Mouse (Mus musculus) neutrophil, adult 5-6 weeks (primary cell): ENCODE measurements at regions not wholly inside any gene's neighbourhood (a gene's known extent, or its start where the extent isn't known, plus 50 kb on each side); places are given as distances from the start of the nearest gene placed in this dataset.
A peak's percentile ranks its signal among the peaks of the same experiment; 100 is the strongest.

Experiments
- ATAC-seq: fragments of 151-379, 151-347 bp; 2 replicates; pipeline ENCODE4 v1.8.0; 2017; ENCODE audit warnings: mild to moderate bottlenecking, moderate TSS enrichment; ENCODE audit not compliant: insufficient number of reproducible peaks, poor library complexity, low FRiP score, severe bottlenecking; ENCODE audit errors: extremely low read depth

DNA sequence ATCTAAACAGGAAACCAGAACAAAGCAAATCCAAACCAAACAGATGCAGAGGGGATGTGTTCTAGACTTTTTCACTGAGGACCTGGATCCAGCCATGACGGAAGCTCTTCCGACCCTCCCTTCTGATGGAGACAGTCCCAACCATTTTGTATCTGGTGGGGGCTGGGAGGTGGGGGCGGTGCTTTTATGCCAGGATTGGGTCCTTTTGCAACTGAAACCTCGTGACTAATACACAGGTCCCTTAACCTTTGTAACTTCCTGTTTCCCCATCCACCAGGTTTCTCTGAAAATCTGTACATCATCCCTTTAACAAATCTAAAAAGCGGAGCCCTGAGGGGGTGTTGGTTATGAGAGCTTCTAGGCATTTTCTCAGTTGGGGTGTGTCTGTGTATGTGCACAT lies 130.9 kb downstream of the 2410131K14Rik start:
- ATAC-seq: peak; percentile 18

DNA sequence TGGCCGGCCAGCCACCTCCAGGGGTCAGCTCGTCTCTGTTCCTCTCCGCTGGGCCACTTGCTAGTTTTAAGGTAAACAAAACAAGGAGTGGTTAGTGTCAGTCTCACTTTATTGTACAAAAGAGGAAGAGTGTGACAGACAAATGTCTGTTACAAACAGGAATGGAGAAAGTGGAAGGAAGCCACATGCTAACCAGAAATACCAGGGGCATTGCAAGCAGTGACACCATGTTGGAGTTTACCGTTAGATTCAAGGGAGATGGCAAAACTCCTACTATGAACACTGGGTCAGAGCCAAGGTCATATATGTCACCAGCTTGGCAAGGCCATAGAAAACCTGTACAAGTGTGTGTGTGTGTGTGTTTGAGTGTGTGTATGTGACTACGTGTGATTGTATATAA lies 131.5 kb downstream of the 2410131K14Rik start:
- ATAC-seq: peak; percentile 21; the same call in 1 of the 2 replicates

DNA sequence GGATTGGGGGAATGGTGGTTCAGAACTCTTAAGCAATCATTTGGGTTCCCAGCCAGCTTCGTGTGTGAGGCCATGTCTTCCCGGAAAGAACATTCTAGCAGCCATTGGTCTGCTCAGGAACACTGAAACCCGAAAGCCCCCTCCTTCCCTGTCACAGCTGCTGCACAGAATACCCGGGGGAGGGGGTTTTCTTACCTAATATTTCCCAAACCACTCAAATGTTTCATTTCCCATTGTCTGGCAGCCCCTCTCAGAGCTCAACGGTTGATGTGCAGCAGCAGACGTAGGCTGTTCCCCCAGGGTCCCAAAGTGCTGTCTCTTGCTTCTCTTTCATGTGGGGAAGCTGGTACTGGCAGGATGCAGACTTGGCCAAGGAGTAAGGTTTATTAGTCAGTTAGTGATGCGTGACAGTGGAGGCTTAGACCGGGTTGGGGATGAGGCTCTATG lies 132.4 kb downstream of the 2410131K14Rik start:
- no peak for ATAC-seq

DNA sequence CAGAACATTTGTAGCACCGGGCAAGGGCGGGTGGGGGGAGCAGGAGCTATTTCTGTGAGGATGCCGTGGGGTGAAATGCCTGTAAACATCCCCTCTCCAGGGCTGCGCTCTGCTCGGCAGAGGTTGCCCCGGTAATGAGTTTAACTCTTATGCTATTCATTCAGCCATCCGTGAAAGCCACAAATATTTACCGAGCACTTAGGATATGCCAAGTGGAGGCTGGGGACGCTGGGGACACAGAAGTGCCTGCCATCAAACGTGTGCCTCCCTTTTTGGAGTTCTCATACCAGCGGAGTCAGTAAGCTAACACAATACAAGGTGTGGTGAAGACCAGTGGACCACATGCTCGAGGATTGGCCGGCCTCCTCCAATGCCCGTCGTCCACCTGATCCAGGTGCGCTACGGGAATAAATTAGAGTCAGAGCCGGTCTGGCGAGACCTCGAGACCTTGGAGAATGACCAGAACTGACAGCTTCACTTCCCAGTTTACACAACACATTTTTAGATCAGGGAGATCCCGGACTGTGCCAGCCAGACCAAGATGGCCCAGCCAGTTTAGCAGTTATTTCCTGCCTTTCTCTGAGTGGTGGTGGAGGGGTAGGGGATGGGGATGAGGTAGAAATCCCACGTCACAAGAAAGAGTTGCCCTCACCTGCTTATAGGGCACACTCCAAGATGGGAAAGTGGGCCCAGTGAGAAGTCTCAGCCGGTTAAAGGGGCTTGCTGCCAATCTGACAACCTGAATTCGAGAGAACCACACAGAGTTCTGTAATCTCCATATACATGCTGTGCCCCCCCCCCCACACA lies 134.4 kb downstream of the 2410131K14Rik start:
- ATAC-seq: no peak

DNA sequence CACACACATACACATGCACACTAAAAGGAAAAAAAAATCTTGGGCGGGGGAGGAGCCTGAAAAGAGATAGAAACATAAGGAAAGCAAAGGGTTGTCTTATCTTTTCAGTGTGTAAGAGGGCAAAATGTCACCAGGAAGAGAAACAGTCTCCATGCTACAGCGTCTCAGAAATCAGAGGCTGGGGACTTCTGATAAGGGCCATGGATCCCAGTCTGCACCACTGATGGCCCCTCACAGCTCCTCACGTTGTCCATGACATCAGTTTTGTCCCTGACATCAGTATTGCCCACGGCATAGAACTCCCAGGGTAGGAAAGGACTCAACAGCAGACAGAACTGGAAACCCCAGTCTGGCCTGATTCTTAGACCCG lies 135.0 kb downstream of the 2410131K14Rik start:
- ATAC-seq: no peak

DNA sequence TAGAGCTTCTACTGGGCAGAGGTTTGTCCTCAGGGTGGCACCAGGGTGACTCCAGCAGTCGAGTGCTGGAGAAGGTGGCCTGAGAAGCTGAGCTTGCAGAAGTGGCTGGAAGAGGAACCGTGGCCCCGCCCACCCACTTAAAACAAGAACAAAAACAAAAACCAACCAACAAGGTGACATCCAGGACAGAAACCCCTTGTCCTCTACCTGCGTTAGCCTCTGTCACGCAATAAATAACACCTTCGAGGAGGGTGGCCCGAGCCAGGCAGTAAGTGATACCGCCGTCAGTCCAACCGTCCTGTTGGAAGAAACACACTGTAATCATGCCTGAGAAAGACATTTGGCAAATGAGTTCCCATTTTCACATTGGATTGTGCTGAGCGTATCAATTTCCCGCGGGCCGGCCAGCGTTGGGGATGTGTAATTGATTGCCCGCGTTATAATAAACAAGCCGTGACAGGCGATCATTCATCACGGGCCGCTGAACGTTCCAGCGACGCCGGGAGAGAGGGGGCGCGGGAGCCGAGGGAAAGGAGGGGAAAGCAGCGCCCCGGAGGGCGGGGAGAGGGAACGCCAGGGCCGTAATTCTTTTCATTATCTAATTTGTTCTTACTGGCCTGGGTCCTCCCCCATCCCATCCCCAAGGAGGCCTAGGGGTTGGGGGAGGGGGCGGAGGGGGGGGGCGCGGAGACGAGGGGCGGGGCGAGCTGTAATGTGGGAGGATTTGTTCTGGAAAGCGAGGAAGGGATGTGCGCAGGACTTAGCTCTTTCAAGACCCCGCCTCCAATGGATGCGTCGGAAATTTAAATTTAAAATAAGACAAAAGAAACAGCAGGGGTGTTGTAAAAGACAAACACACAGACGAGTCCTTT lies 135.6 kb downstream of the 2410131K14Rik start:
- ATAC-seq: peak; percentile 50

DNA sequence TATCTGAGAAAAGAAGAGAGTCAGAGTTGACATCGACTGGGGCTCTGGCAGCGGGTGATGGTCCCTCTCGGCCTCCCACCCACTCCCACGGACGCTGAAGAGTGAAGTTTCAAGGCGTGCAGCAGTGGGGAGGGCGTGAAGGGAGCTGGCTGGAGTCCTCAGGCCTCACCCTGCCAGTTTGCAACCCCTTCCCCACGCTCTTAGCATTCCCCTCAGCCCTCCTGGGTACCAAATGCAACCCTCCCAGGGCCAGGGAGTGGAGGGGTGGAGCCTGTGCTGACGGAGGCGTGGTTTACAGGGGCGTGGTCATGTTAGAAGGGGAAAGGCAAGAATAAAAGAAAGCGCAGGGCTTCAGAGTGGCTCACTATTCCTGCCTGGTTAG lies 136.3 kb downstream of the 2410131K14Rik start:
- peak; percentile 66 for ATAC-seq

DNA sequence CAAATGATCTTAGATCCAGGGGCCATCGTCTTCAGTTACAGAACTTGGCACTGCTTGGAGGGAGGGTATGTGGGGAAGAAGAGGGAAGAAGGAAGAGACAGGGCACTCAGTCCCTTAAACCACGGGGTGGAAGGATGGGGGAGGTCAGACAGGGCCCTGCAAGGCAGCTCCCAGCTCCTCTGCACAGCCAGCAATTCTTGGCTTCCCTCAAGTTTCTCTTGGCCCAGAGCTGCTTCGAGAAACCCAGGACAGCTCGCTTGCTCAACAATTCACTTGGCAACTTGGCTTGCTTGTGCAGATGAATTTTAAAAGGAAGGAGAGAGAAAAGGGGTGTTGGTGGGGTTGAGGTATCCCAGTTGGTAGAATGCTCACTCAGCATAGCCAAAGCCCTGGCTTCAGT lies 141.1 kb downstream of the 2410131K14Rik start:
- ATAC-seq: no peak

DNA sequence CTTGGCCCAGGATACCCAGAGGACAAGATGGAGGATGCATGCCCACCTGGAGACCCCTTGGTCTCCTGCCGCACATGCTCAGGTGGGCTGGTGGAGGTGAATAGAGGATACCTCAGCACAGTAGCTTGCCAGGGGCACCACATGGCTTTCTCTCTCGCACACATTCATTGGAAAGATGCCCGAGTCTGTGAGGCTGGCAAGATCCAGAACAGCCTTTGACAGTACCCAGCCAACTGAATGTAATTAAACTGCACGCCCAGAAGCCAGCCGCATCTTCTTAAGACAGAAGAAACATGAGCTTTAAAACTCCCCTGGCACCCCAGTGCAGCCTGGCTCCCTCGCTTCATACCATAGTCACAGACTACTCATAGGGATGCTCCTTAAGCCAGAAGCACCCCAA lies 143.4 kb downstream of the 2410131K14Rik start:
- no peak for ATAC-seq

DNA sequence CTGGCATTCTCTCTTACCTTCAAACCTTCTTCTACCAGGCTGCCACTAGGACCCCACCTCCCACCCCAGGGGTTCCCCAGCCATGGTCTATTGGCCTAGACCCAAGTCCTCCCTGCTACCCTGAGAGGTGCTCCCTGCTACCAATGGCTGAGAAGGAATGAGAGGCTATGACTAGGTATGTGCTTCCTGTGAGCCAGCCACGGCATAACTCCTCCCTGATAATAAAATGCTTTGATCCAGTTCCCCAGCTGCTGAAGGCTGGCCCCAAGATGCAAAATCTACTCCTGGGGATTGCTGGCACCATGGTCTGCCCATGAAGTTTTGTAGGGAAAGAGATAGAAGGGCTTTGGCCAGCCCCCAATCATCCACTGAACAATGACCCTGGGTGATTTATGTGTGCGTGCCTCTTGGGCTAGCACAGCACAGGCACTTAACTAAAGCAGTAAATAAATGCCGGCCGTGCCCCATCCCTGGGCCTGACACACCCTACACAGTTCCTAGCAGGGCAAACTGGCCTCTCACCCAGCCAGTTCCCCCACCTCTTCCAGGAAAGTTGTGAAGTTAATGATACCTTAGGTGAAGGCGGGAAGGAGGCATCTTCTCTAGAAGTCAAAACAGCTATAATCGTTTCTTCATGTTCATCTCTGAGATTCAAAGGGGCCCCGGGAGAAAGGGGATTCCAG lies 145.8 kb downstream of the 2410131K14Rik start:
- no peak for ATAC-seq

DNA sequence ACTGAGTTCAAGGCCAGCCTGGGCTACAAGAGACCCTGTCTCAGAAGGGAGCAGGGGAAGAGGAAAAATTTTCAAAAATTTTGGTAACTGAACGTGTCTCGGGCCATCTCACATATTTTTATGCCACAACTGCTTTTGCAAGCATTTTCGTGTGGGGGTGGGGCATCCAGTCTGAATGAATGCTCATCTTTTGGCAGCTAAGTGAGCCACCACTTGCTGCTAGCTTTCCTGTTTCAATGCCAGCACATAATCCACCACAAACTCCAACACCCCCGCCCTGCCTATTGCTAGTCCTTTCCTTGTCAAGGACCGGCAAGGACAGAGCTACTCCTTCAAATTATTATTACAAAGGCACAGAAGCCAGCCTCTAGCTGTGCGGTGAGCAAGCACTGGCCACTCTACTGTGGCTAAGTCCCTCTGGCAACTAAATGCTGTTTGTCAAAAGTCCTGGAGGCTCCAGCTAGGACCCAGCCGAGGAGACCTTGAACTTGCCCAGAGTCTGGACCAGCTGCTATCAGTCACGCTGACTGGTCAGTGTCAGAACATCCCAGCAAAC lies 148.0 kb downstream of the 2410131K14Rik start:
- no peak for ATAC-seq

DNA sequence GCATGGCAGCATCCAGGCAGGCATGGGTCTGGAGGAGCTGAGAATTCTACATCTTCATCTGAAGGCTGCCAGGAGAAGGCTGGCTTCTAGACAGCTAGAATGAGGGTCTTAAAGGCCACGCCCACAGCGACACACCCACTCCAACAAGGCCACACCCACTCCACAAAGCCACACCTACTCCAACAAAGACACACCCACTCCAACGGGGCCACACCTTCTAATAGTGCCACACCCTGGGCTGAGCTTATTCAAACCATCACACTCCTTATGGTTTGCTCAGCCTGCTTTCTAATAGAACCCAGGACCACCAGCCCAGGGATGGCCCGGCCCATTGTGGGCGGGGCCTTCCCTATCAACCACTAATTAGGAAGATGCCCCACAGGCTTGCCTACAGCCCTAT lies 149.0 kb downstream of the 2410131K14Rik start:
- ATAC-seq: no peak

DNA sequence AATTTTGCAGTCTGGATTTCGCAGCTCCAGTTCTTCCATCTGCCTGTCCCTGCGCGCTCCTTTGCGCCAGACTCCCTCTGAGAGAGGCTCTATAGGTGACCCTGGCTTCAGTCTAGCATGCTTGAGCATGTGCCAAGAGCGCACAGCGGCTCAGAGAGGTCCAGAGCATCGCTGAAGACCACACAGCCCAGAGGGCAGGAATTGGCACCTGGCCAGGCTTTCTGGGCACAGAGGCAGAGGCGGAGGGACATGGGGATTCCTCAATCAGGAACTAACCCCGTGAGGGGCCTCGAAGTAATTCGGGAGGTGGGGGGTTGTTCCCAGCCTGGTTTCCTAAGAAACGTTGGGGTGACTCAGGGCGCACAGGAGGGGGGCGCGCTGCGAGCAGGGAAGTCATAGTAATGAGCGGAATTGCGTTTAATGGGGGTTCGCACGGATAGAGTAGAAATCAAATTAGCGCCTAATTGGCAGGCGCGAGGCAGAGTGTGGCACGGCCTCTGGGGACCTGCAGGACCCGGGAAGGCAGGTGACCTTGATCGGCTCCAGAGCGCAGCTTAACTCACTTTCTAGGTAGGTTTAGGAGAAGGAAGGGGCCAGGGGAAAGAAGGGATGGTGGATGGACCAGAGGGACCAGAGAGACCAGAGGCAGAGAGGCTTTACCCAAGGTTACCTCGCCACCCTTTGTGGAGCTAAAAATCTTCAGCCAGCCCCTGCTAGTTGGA lies 151.1 kb downstream of the 2410131K14Rik start:
- ATAC-seq: no peak

DNA sequence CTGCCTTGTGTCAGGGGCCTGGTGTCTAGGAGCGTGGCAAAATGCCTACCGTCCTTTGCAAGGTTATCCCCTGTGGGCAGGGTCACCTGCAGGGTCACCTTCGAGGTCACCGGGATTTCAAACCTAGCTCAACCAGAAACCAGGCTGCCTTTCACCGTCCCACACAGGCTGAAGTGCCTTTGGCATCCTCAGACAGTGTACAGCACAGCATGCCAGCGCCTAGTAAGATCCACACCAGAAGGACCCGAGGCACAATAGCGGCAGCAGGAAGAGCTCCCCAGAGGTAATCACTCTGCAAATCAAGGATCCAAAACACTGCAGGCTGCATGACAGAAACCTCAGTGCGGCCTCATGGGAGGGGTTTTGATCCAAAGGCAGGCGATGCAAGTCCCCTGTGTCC lies 155.9 kb downstream of the 2410131K14Rik start:
- no peak for ATAC-seq

DNA sequence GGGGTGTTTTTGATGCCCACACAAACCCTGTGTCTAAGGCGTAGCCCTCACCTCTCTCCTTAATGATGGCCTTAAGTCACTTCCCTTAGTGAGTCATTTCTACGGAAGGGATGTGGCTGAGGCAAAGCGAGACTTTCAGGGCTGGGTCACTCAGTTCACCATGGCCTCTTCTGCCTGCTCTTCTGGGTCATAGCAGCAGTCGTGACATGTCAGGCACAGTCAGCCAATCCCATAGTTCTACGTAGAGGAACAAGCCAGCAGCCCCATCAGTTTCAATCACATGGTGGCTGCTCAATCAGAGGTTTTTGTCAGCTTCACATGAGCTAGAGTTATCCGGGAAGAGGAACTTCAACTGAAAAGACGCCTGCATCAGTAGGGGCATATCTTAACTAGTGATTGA lies 156.1 kb upstream of the Med13l start:
- ATAC-seq: peak; percentile 90

DNA sequence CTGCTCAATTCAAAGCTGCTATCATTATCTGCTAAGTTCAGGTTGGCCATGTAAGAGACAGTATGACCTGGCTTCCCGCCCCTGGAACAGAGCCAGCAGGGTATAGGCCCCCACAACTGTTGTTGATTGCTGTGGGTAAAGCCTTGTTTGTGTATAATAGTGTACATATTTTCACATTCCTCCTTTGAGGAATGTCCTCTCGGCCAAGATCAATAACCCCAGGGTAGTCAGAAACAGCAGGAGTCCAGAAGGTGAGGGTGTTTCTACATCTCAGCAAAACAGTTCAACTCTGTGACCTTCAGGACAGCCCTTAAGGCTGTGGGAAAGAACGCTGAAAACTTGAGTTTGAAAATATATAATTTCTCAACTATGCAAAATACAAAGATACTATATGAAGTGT lies 155.1 kb upstream of the Med13l start:
- no peak for ATAC-seq

DNA sequence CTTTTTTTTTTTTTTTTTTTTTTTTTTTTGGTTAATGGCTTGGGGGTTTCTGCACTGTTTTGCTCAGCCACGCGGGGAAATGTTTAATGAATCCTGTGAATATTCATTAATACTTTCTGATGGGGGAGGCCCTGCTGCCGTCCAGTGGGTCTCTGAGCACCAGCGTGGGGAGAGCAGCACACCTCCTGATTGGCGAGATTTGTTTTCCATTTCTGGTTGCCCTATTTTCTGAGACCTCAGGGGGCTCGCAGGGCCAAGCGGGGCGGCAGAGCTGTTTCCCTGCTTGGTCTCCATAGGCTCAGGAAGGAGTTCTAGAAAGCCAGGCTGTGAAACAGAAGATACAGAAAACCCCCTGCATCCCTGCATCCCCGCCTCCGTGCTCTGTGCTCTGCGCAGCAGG lies 153.0 kb upstream of the Med13l start:
- no peak for ATAC-seq

DNA sequence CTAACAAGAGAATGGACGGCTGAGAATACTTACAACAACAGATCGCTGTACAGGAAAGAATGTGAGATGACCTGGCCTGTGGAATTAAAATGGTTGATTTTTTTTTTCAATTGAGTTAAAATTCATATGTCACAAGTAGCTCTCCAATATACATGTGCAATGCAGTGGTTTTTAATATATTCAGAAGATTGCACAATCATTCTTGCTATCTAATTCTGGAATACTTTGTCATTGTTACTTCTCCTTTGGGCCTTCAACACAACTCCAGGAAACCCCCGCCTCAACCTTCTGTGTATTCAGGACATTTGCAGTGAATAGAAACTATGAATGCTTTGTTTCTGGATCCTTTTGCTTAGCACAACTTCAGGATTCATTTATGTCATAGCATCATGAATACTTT lies 152.5 kb upstream of the Med13l start:
- no peak for ATAC-seq

DNA sequence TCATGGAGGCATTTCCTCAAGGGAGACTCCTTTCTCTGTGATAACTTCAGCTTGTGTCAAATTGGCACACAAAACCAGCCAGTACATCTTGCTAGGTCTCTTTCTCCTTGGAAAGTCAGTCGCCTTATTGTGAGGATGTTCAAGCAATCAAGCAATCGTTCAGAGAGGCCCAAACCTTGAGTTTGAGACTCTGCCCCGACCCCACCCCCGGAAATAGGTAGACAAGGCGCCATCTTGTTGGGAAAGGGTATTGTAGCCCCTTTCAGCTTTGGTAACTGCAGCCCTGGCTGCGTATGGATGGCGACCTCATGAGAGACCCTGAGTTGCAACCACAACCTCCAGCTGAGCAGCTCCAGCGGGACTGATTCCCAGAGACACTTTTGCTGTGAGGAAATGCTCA lies 151.7 kb upstream of the Med13l start:
- ATAC-seq: no peak
